Comparison of ENCODE assay signal across 33 mouse cellular contexts in the genomic region with DNA sequence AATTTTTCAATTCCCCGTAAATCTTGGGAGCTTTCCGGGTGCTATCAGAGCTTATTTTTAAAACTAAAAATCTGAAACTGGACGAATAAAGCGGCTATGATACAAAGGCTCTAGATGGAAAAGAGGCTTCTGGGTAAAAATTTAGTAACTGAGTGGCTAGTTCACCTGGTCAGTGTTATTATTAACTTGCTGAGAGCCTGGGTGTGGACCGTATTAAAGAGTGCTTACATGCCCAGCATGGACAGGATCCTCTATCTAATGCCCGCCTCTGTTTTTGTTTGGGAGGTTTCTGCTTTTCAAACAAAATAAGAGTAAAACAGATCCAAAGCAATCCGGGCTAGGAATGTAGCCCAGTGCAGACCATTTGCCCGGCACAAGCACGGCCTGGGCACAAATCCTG. TPM values are rescaled to one million over a fixed set of nuclear protein-coding genes. Genes with fewer than 3 reads are reported as not detected.
"Had no signal": no experiment of that assay in that cellular context is flagged by ENCODE, and none has a peak within 500 bp of the region (broad histone marks: within the 10 kb centered on the region; RNA-seq: fewer than 3 reads in every experiment).

No protein-coding gene starts in this region.

- DNase-seq: heart, adult 18-20 months; heart, adult 2 months; heart, postnatal 10 days; heart, postnatal 14 days; heart, postnatal 36 days; heart, postnatal 4 days; kidney, adult 11 months; layer of hippocampus, adult 9-11 months; layer of hippocampus, postnatal 36 days had no signal

- H3K9ac ChIP-seq: heart, embryonic 12.5 days; heart, embryonic 13.5 days; heart, embryonic 15.5 days; hindbrain, embryonic 12.5 days; hindbrain, embryonic 13.5 days; hindbrain, embryonic 14.5 days; hindbrain, embryonic 15.5 days; intestine, embryonic 15.5 days; kidney, embryonic 15.5 days had no signal

- H3K27ac ChIP-seq: heart, adult 2 months; heart, embryonic 10.5 days; heart, embryonic 13.5 days; heart, embryonic 15.5 days; hindbrain, embryonic 10.5 days; hindbrain, embryonic 12.5 days; hindbrain, embryonic 13.5 days; hindbrain, embryonic 14.5 days; hindbrain, embryonic 15.5 days; hindbrain, postnatal 0 days; intestine, embryonic 15.5 days; kidney, embryonic 15.5 days; kidney, postnatal 0 days; layer of hippocampus, adult 2 months; left cerebral cortex, adult 2 months had no signal

- ATAC-seq: hindbrain, embryonic 16.5 days; hindbrain, postnatal 0 days; inflammation-experienced regulatory T-cells, adult 6 months; intestine, embryonic 15.5 days; intestine, embryonic 16.5 days; intestine, postnatal 0 days had no signal

- H3K4me1 ChIP-seq: hindbrain, embryonic 12.5 days; hindbrain, embryonic 13.5 days; hindbrain, embryonic 15.5 days had no signal

- H3K4me2 ChIP-seq: heart, embryonic 11.5 days; heart, embryonic 12.5 days; heart, embryonic 13.5 days; heart, embryonic 15.5 days; hindbrain, embryonic 12.5 days; hindbrain, embryonic 13.5 days; hindbrain, embryonic 14.5 days; hindbrain, embryonic 15.5 days; intestine, embryonic 15.5 days; kidney, embryonic 15.5 days had no signal

- H3K27me3 ChIP-seq: heart, embryonic 12.5 days; heart, embryonic 13.5 days; heart, embryonic 15.5 days; hindbrain, embryonic 12.5 days; hindbrain, embryonic 13.5 days; hindbrain, embryonic 15.5 days; intestine, embryonic 15.5 days; kidney, embryonic 15.5 days had no signal

- H3K4me3 ChIP-seq: heart, adult 2 months; heart, embryonic 10.5 days; heart, embryonic 12.5 days; heart, embryonic 13.5 days; heart, embryonic 15.5 days; hindbrain, embryonic 10.5 days; hindbrain, embryonic 12.5 days; hindbrain, embryonic 13.5 days; hindbrain, embryonic 15.5 days; intestine, embryonic 15.5 days; kidney, embryonic 15.5 days; layer of hippocampus, adult 2 months; left cerebral cortex, adult 2 months had no signal

- H3K36me3 ChIP-seq: intestine, embryonic 15.5 days had no signal

- H3K9me3 ChIP-seq: heart, embryonic 10.5 days; heart, embryonic 12.5 days; heart, embryonic 13.5 days; heart, embryonic 15.5 days; hindbrain, embryonic 10.5 days; hindbrain, embryonic 12.5 days; hindbrain, embryonic 13.5 days; hindbrain, embryonic 15.5 days; intestine, embryonic 15.5 days; kidney, embryonic 15.5 days had no signal

RNA-seq across cellular contexts. Expression of gene Atp6v0a4, which starts 16.0 kb away (rescaled TPM):
- polyA plus RNA-seq: heart, embryonic 10.5 days; hindbrain, embryonic 10.5 days; hindbrain, embryonic 11.5 days; inflammation-experienced regulatory T-cells, adult 6 months had no signal

RNA-seq across cellular contexts. Expression of gene Tmem213, which starts 31.3 kb away (rescaled TPM):
- polyA plus RNA-seq: heart, adult 2 months; heart, embryonic 10.5 days; heart, embryonic 11.5 days; heart, embryonic 12.5 days; heart, embryonic 13.5 days; heart, embryonic 14.5 days; heart, postnatal 0 days; hindbrain, embryonic 10.5 days; hindbrain, embryonic 11.5 days; hindbrain, embryonic 12.5 days; hindbrain, embryonic 13.5 days; hindbrain, embryonic 14.5 days; hindbrain, embryonic 15.5 days; hindbrain, embryonic 16.5 days; hindbrain, postnatal 0 days; inflammation-experienced regulatory T-cells, adult 6 months; intestine, embryonic 15.5 days; intestine, embryonic 16.5 days; intestine, postnatal 0 days; large intestine, adult 2 months had no signal
